Mouse (Mus musculus): ENCODE measurements at regions not wholly inside any gene's neighbourhood (a gene's known extent, or its start where the extent isn't known, plus 50 kb on each side); places are given as distances from the start of the nearest gene placed in this dataset.
A peak's percentile ranks its signal among the peaks of the same experiment; 100 is the strongest.
"Not testable (repeated sequence)": the region's sequence is repeated elsewhere in the genome, so short reads cannot be mapped to it uniquely, and the experiment has no call there.

DNA sequence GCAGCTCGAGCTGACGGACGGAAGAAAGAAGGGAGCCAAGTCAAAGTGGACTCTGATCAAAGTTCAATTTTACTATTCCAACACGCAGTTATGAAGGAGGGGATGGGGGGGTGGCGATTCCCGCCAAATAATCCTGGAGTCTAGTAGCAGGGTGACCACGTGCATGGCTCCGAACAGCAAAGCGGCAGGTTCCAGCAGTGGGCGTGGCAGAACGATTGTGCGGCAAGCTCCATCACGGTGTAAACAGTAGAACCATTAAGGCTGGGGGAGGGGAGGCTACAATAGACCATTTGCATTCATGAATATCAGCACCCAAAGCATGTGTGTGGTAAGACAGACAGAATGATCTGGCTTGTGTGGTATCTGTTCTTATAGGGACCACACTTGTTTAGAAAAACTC, 237.6 kb downstream of the Sorl1 start:
- TF ChIP-seq CTCF (IDR thresholded peaks at IDR 0.05; ENCODE audit: control insufficient read depth, insufficient read depth, insufficient replicate concordance, low read depth, low read length): not testable (repeated sequence)
- TF ChIP-seq POLR2A (IDR thresholded peaks at IDR 0.05; ENCODE audit: control insufficient read depth, low read depth, low read length): peak; percentile 47; the same call in 1 of the 2 replicates
